Mouse (Mus musculus) myocyte (in vitro differentiated cells): ENCODE data around the gene Numb.

Experiments
- CEBPB ChIP-seq: IDR thresholded peaks from 2 replicates; pipeline ENCODE4 v1.6.1; 2011; ENCODE audit warnings: mild to moderate bottlenecking, moderate library complexity; ENCODE audit not compliant: poor library complexity, insufficient read depth, severe bottlenecking
- E2F4 ChIP-seq: IDR thresholded peaks from one replicate; pipeline ENCODE4 v1.6.1; 2011; ENCODE audit warnings: mild to moderate bottlenecking, control low read depth, moderate library complexity; ENCODE audit not compliant: insufficient read depth
- MAX ChIP-seq: IDR thresholded peaks from one replicate; pipeline ENCODE4 v1.6.1; 2011; ENCODE audit warnings: low read depth, mild to moderate bottlenecking, control low read depth
- MYOD1 ChIP-seq, 3 experiments: IDR thresholded peaks; one replicate each; pipeline ENCODE4 v1.6.1; 2011; ENCODE audit warnings: control low read depth in 2 of 3, low read depth in 2 of 3, mild to moderate bottlenecking in 2 of 3, moderate library complexity in 1 of 3; ENCODE audit not compliant: insufficient read length in 2 of 3, control insufficient read depth in 1 of 3
- MYOG ChIP-seq, 3 experiments: IDR thresholded peaks; one replicate each; pipeline ENCODE4 v1.6.1; 2011; ENCODE audit warnings: control low read depth in 2 of 3, low read depth in 2 of 3, mild to moderate bottlenecking in 2 of 3; ENCODE audit not compliant: insufficient read length in 2 of 3, control insufficient read depth in 1 of 3, insufficient read depth in 1 of 3
- POLR2A ChIP-seq: IDR thresholded peaks from one replicate; pipeline ENCODE4 v1.6.1; 2011; ENCODE audit warnings: low read depth, mild to moderate bottlenecking, control low read depth, moderate library complexity; ENCODE audit not compliant: insufficient read length
- POLR2AphosphoS2 ChIP-seq: IDR thresholded peaks from one replicate; pipeline ENCODE4 v1.6.1; 2011; ENCODE audit warnings: low read depth, control low read depth; ENCODE audit not compliant: insufficient read length
- REST ChIP-seq: IDR thresholded peaks from one replicate; pipeline ENCODE4 v1.6.1; 2011; ENCODE audit warnings: mild to moderate bottlenecking, control low read depth, moderate library complexity; ENCODE audit not compliant: insufficient read depth, insufficient read length
- SRF ChIP-seq: IDR thresholded peaks from one replicate; pipeline ENCODE4 v1.6.1; 2011; ENCODE audit warnings: low read depth; ENCODE audit not compliant: control insufficient read depth, insufficient read length
- TCF12 ChIP-seq: IDR thresholded peaks from one replicate; pipeline ENCODE4 v1.6.1; 2011; ENCODE audit warnings: mild to moderate bottlenecking, control low read depth; ENCODE audit not compliant: poor library complexity, insufficient read depth, severe bottlenecking
- TCF3 ChIP-seq: IDR thresholded peaks from one replicate; pipeline ENCODE4 v1.6.1; 2011; ENCODE audit warnings: low read depth, control low read depth; ENCODE audit not compliant: insufficient read length
- USF1 ChIP-seq: IDR thresholded peaks from one replicate; pipeline ENCODE4 v1.6.1; 2011; ENCODE audit warnings: low read depth, mild to moderate bottlenecking, control low read depth, moderate library complexity

DNA sequence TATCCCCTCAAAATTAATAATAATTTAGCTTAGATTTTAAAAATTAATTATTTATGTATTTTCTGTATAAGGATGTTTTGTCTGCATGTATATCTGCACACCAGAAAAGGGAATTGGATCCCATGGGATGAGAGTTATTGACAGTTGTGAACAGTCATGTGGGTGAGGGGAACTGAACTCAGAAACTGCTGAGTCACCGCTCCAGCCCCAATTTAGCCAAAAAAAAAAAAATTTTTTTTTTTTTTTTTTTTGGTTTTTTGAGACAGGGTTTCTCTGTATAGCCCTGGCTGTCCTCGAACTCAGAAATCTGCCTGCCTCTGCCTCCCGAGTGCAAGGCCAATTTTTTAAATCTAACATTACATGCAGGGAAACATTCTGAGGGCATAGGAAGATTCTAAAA lies 109.8 kb downstream of the Numb start:
- TF ChIP-seq USF1 (no peak), E2F4 (no peak), POLR2A (no peak), CEBPB (no peak), MAX (no peak), TCF12 (no peak), MYOG (IDR thresholded peaks at IDR 0.05; ENCODE audit: control insufficient read depth in 1 of 3, insufficient read depth in 1 of 3, insufficient read length in 2 of 3, low read depth in 2 of 3) (no peak), MYOD1 (IDR thresholded peaks at IDR 0.05; ENCODE audit: control insufficient read depth in 1 of 3, insufficient read length in 2 of 3, low read depth in 2 of 3) (no peak), POLR2AphosphoS2 (no peak), TCF3 (no peak), SRF (no peak), REST (no peak)
